Mouse (Mus musculus): ENCODE results near the gene Thegl. TPM values are rescaled to one million over a fixed set of nuclear protein-coding genes. Genes with fewer than 3 reads are reported as not detected.

Thegl gene
- polyA plus RNA-seq, 1 experiment from 2014 or later, result not detected

DNA sequence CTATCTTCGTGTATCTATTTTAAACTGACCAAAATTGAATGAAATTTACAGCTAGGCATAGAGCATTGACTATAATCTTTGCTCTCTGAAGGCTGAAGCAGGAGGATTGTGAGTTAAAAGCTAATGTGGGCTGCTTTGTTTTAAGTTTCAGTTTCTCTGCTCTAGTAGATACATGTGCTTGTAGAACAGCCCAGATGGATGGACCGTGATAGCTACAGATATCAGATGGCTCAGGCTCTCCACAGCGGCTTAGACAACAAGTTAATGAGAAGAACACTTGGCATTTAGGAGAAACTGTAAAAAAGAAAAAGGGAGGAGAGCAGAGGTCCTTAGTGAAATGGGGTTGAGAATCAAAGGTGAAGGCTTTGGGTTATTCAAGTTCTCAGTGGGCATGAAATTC lies 25.0 kb upstream of the Thegl start:
- H3K9ac ChIP-seq (ENCODE audit: low read length), result no peak overlapping the region
- ATAC-seq (ENCODE audit: low FRiP score), result no peak
- no peak for DNase-seq (ENCODE audit: low spot score, missing footprints)
- H3K27me3 ChIP-seq (ENCODE audit: control insufficient read depth, insufficient read depth, low read length), result no peaks in the 10 kb centered on the region
- no peak overlapping the region for H3K4me3 ChIP-seq (ENCODE audit: low read depth, low read length)
- WGBS, result 96% methylated on average over 3 of the region's 3 CpGs
- H3K4me1 ChIP-seq (ENCODE audit: control insufficient read depth, insufficient read depth, low read length), result no peaks in the 10 kb centered on the region
- H3K9me3 ChIP-seq (ENCODE audit: control insufficient read depth, low read length), result no peaks in the 10 kb centered on the region
- H3K4me2 ChIP-seq, result no peak overlapping the region
- no peak overlapping the region for H3K27ac ChIP-seq (ENCODE audit: low read depth, low read length)
- H3K36me3 ChIP-seq (ENCODE audit: control insufficient read depth, insufficient read depth, low read length), result peaks cover 11% of the 10 kb centered on the region; the same call in 1 of the 2 replicates

DNA sequence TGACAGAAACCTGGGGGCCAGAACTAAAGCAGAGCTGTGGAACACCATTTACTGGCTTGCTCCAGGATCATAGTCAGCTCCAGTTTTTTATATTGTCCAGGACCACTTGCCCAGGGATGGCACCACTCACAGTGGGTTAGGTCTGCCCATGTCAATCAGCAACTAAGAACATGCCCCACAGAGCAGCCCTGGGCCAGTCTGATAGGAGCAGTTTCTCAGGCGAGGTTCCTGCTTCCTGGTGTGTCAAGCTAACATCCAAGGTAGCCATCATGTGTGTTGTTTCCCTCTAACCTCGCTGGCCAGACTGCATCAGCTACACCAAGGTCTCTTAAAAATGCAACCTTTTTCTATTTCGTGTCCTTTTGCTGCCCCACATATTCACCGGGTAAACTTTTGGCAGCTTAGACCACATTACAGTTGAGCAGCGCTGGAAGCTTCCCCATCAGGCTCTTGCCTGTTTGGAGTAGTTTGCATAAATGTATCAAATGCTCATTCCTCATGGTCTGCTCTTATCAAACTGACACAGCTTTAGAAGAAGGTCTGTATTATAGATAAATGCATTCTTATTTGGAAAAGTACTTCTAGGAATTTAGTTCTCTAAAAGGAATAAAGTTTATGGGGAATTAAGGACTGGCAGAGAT lies 22.5 kb upstream of the Thegl start:
- ATAC-seq (ENCODE audit: low FRiP score) (no peak), DNase-seq (ENCODE audit: low spot score, missing footprints) (no peak)
- no peaks in the 10 kb centered on the region for H3K9me3 ChIP-seq (ENCODE audit: control insufficient read depth, low read length)
- no peak overlapping the region for H3K4me3 ChIP-seq (ENCODE audit: low read depth, low read length)
- peaks cover 20% of the 10 kb centered on the region for H3K36me3 ChIP-seq (ENCODE audit: control insufficient read depth, insufficient read depth, low read length)
- no peak overlapping the region for H3K4me2 ChIP-seq
- H3K27ac ChIP-seq (ENCODE audit: low read depth, low read length), result no peak overlapping the region
- H3K27me3 ChIP-seq (ENCODE audit: control insufficient read depth, insufficient read depth, low read length), result no peaks in the 10 kb centered on the region
- WGBS, result 91% methylated on average over 5 of the region's 5 CpGs
- H3K9ac ChIP-seq (ENCODE audit: low read length), result no peak overlapping the region
- no peaks in the 10 kb centered on the region for H3K4me1 ChIP-seq (ENCODE audit: control insufficient read depth, insufficient read depth, low read length)

DNA sequence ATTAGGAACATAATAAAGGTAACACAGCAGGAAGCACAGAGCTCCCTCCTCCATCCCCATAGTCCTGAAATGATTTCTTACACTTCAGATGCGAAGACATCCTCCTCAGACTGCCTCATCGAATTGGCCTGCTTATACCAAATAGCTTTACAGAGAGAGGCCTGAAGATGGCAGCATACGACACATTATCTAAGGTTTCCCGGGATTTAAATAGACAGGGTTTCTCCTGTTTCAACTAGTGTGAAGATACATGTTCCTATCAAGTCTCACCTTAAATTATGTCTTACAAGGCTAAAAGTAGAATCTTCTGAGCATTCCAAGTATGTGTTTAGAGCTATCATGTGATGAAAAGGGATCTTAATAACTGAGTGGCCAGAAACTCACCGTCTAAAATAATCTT lies 17.4 kb upstream of the Thegl start:
- no peak for ATAC-seq (ENCODE audit: low FRiP score)
- H3K27ac ChIP-seq (ENCODE audit: low read depth, low read length), result no peak overlapping the region
- H3K9me3 ChIP-seq (ENCODE audit: control insufficient read depth, low read length), result no peaks in the 10 kb centered on the region
- peaks cover 14% of the 10 kb centered on the region for H3K36me3 ChIP-seq (ENCODE audit: control insufficient read depth, insufficient read depth, low read length)
- no peak overlapping the region for H3K9ac ChIP-seq (ENCODE audit: low read length)
- WGBS, result 58% methylated on average over 5 of the region's 5 CpGs
- H3K4me3 ChIP-seq (ENCODE audit: low read depth, low read length), result no peak overlapping the region
- DNase-seq (ENCODE audit: low spot score, missing footprints), result peak; percentile 85
- no peaks in the 10 kb centered on the region for H3K27me3 ChIP-seq (ENCODE audit: control insufficient read depth, insufficient read depth, low read length)
- no peaks in the 10 kb centered on the region for H3K4me1 ChIP-seq (ENCODE audit: control insufficient read depth, insufficient read depth, low read length)
- no peak overlapping the region for H3K4me2 ChIP-seq

DNA sequence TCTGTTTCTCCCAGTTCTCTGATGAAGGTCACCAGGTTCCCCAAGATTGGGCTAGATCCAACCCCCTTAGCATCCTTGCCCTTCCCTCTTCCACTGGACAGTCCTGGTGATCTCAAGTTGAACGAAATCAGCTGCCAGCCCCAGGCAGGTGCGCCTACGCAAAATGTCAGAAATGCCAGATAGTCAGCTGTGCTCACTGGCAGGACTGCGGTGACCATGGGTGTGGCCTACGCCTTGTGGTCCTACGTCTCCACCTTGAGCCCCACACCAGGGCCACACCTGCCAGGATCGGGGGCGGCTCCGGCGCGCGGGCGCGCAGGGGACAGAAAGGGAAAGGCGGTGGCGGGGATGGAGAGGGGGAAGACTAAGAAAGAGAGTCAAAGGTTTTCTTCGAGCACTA lies 14.6 kb upstream of the Thegl start:
- Histone ChIP-seq H3K9me3 (ENCODE audit: control insufficient read depth, low read length) (no peaks in the 10 kb centered on the region), H3K36me3 (ENCODE audit: control insufficient read depth, insufficient read depth, low read length) (peaks cover 7% of the 10 kb centered on the region), H3K4me1 (ENCODE audit: control insufficient read depth, insufficient read depth, low read length) (no peaks in the 10 kb centered on the region), H3K4me3 (ENCODE audit: low read depth, low read length) (no peak overlapping the region), H3K27ac (ENCODE audit: low read depth, low read length) (no peak overlapping the region), H3K27me3 (ENCODE audit: control insufficient read depth, insufficient read depth, low read length) (no peaks in the 10 kb centered on the region), H3K4me2 (no peak overlapping the region), H3K9ac (ENCODE audit: low read length) (no peak overlapping the region)
- ATAC-seq (ENCODE audit: low FRiP score) (no peak), DNase-seq (ENCODE audit: low spot score, missing footprints) (no peak)
- WGBS, result 92% methylated on average over 17 of the region's 17 CpGs

DNA sequence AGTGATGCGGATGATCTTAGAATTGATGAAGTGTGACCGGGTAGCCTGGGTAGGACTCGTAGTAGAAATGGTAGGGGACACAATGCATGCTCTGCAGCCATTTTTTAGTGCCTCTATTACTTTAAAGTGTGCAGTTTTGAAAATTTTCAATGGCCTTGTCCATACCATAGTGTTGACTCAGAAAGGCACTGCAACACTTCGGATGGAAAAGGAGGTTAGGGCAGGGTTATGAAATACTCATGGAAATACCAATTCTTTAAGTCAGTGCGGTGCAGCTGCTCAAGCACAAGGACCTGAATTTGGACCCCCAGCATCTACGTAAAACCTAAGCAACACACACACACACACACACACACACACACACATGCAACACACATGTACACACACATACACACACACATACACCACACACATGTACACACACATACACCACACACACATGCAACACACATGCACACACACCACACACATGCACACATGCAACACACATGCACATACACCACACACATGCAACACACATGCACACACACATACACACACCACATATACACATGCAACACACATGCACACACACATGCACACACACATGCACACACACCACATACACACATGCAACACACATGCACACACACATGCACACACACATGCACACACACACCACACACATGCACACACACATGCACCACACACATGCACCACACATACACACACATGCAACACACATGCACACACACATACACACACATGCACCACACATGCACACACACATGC lies 11.6 kb upstream of the Thegl start, which contains the start of gene Arl9:
Gene Arl9 (plus strand): TSS at position 5 of the 771 bp plus-strand sequence.
- ATAC-seq (ENCODE audit: low FRiP score) (no peak), DNase-seq (ENCODE audit: low spot score, missing footprints) (no peak)
- no peak within 1 kb of the TSS for H3K27ac ChIP-seq (ENCODE audit: low read depth, low read length)
- H3K4me2 ChIP-seq, result no peak within 1 kb of the TSS
- H3K4me3 ChIP-seq (ENCODE audit: low read depth, low read length), result no peak within 1 kb of the TSS
- H3K4me1 ChIP-seq (ENCODE audit: control insufficient read depth, insufficient read depth, low read length), result no peaks in the 10 kb centered on the region
- H3K9me3 ChIP-seq (ENCODE audit: control insufficient read depth, low read length), result no peaks in the 10 kb centered on the region
- H3K9ac ChIP-seq (ENCODE audit: low read length), result no peak within 1 kb of the TSS
- WGBS, result 93% methylated on average over 6 of the region's 6 CpGs
- H3K27me3 ChIP-seq (ENCODE audit: control insufficient read depth, insufficient read depth, low read length), result no peaks in the 10 kb centered on the region
- H3K36me3 ChIP-seq (ENCODE audit: control insufficient read depth, insufficient read depth, low read length), result no peaks in the 10 kb centered on the region

DNA sequence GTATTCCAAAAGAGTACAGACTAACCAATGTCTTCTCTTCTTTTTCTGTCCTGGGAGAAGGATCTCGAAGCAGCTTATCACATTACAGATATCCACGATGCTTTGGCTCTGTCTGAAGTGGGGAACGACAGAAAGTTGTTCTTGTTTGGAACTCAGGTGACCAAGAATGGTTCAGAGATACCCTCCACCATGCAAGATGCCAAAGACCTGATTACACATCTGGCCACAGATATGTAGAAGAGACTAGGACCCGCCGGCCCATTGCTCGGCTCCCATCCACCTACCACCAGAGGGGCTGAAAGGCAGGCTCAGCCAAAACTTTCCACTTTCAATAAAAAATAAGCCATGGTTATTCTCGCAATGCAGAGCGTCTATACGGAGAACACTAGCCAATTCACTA lies 5.5 kb upstream of the Thegl start:
- H3K9ac ChIP-seq (ENCODE audit: low read length), result no peak overlapping the region
- no peak overlapping the region for H3K4me3 ChIP-seq (ENCODE audit: low read depth, low read length)
- WGBS, result 93% methylated on average over 9 of the region's 9 CpGs
- ATAC-seq (ENCODE audit: low FRiP score), result no peak
- no peaks in the 10 kb centered on the region for H3K36me3 ChIP-seq (ENCODE audit: control insufficient read depth, insufficient read depth, low read length)
- H3K9me3 ChIP-seq (ENCODE audit: control insufficient read depth, low read length), result no peaks in the 10 kb centered on the region
- peak; percentile 53 for DNase-seq (ENCODE audit: low spot score, missing footprints)
- no peak overlapping the region for H3K4me2 ChIP-seq
- H3K4me1 ChIP-seq (ENCODE audit: control insufficient read depth, insufficient read depth, low read length), result no peaks in the 10 kb centered on the region
- H3K27me3 ChIP-seq (ENCODE audit: control insufficient read depth, insufficient read depth, low read length), result no peaks in the 10 kb centered on the region
- H3K27ac ChIP-seq (ENCODE audit: low read depth, low read length), result no peak overlapping the region

DNA sequence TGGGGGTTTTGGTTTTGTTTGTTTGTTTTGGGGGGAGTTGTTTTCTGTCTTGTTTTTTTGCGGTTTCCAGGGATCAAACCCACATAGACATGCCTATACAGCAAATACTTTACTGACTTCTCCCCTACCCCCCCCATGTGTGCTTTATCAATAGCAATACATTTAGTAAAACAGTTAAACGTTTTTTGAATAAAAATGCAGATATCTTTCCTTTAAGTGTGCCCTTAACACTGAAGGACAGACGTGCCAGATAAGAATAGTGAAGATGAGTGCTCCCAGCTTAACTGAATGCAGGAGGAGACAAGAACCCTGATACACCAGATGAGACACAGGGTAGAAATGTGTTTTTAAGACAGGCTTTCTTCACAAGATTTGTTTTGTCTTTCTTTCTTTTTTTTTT lies 4.7 kb upstream of the Thegl start:
- Histone ChIP-seq H3K36me3 (ENCODE audit: control insufficient read depth, insufficient read depth, low read length) (no peaks in the 10 kb centered on the region), H3K4me2 (no peak overlapping the region), H3K4me3 (ENCODE audit: low read depth, low read length) (no peak overlapping the region), H3K27me3 (ENCODE audit: control insufficient read depth, insufficient read depth, low read length) (no peaks in the 10 kb centered on the region), H3K9me3 (ENCODE audit: control insufficient read depth, low read length) (no peaks in the 10 kb centered on the region), H3K9ac (ENCODE audit: low read length) (no peak overlapping the region), H3K4me1 (ENCODE audit: control insufficient read depth, insufficient read depth, low read length) (no peaks in the 10 kb centered on the region), H3K27ac (ENCODE audit: low read depth, low read length) (no peak overlapping the region)
- WGBS, result 69% methylated on average over 3 of the region's 3 CpGs
- ATAC-seq (ENCODE audit: low FRiP score), result no peak
- DNase-seq (ENCODE audit: low spot score, missing footprints), result peak; percentile 0

DNA sequence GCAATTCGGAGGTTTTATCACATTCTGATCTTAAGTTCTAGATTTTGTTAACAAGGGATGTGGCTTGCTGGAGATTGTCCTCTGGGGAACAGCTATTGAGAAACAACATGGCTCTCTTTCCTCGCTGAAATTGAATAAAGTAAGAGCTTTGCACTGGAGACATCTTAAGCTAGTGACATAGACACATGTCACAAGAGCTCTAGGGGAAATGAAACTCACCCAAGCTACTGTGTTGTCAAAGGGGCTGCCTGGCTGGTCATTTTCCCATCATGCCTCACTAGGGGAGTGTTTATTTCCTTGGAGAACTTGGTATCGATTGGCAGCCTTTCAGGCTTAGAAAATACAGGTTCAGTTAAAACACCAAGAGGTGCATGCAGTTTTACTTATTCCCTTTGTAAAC lies 2.7 kb upstream of the Thegl start:
- H3K4me3 ChIP-seq (ENCODE audit: low read depth, low read length), result no peak overlapping the region
- no peak overlapping the region for H3K4me2 ChIP-seq
- DNase-seq (ENCODE audit: low spot score, missing footprints) (peak; percentile 57), ATAC-seq (ENCODE audit: low FRiP score) (no peak)
- H3K36me3 ChIP-seq (ENCODE audit: control insufficient read depth, insufficient read depth, low read length), result no peaks in the 10 kb centered on the region
- H3K9me3 ChIP-seq (ENCODE audit: control insufficient read depth, low read length), result no peaks in the 10 kb centered on the region
- no peaks in the 10 kb centered on the region for H3K4me1 ChIP-seq (ENCODE audit: control insufficient read depth, insufficient read depth, low read length)
- peaks cover 5% of the 10 kb centered on the region; the same call in 1 of the 2 replicates for H3K27me3 ChIP-seq (ENCODE audit: control insufficient read depth, insufficient read depth, low read length)
- no peak overlapping the region for H3K27ac ChIP-seq (ENCODE audit: low read depth, low read length)
- 86% methylated on average over 3 of the region's 3 CpGs for WGBS
- no peak overlapping the region for H3K9ac ChIP-seq (ENCODE audit: low read length)

DNA sequence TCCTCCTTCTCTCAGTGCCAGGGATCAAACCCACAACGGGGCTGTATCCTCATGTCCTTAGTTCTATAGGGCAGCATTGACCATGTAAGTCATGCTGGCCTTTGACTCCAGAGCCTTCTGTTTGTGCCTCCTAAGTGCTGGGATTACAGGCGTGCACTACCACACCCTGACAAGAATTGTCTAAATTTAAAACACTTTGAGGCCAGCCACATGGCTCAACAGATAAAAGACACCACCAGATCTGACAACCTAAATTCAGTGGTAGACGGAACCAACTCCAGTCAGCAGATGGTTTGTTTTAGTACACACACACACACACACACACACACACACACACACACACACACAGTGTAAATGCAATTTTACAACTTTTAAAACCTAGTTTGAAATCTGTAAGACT lies 12.2 kb downstream of the Thegl start:
- ATAC-seq (ENCODE audit: low FRiP score) (no peak), DNase-seq (ENCODE audit: low spot score, missing footprints) (no peak)
- Histone ChIP-seq H3K27me3 (ENCODE audit: control insufficient read depth, insufficient read depth, low read length) (no peaks in the 10 kb centered on the region), H3K27ac (ENCODE audit: low read depth, low read length) (no peak overlapping the region), H3K9ac (ENCODE audit: low read length) (no peak overlapping the region), H3K9me3 (ENCODE audit: control insufficient read depth, low read length) (no peaks in the 10 kb centered on the region), H3K4me2 (no peak overlapping the region), H3K4me3 (ENCODE audit: low read depth, low read length) (no peak overlapping the region), H3K4me1 (ENCODE audit: control insufficient read depth, insufficient read depth, low read length) (no peaks in the 10 kb centered on the region), H3K36me3 (ENCODE audit: control insufficient read depth, insufficient read depth, low read length) (no peaks in the 10 kb centered on the region)
- 78% methylated on average over 3 of the region's 3 CpGs for WGBS

Measured in midbrain, embryonic 11.5 days (tissue).